Mouse (Mus musculus) spleen, adult 2 months (tissue): ENCODE measurements around the gene Zbtb16. TPM values are rescaled to one million over a fixed set of nuclear protein-coding genes. Genes with fewer than 3 reads are reported as not detected.

Source experiments
- DNase-seq, 2 experiments: peaks; one replicate each; pipeline versions ENCODE4 v3.0.0 to v3.0.0-alpha.2; 2012 to 2021; ENCODE audit warnings: low spot score in 2 of 2, low read depth in 1 of 2
- H3K27ac ChIP-seq: fragments of 200-500 bp; 2 replicates; pipeline ENCODE4 v1.5.1; 2012; ENCODE audit warnings: low read length, inconsistent platforms; ENCODE audit not compliant: insufficient read depth
- H3K27me3 ChIP-seq: fragments of 200-500 bp; 2 replicates; pipeline ENCODE4 v1.6.1; 2012; ENCODE audit warnings: mild to moderate bottlenecking, moderate library complexity, low read length, inconsistent platforms; ENCODE audit not compliant: control insufficient read depth, insufficient read depth
- H3K36me3 ChIP-seq: fragments of 200-500 bp; 2 replicates; pipeline ENCODE4 v1.6.1; 2012; ENCODE audit warnings: mild to moderate bottlenecking, low read length, inconsistent platforms; ENCODE audit not compliant: control insufficient read depth, insufficient read depth
- H3K4me1 ChIP-seq: fragments of 200-500 bp; 2 replicates; pipeline ENCODE4 v1.6.1; 2011; ENCODE audit warnings: inconsistent platforms; ENCODE audit not compliant: control insufficient read depth, insufficient read depth, insufficient read length
- H3K4me3 ChIP-seq: fragments of 200-500 bp; 2 replicates; pipeline ENCODE4 v1.5.1; 2011; ENCODE audit warnings: mild to moderate bottlenecking, inconsistent platforms; ENCODE audit not compliant: insufficient read depth, insufficient read length; ENCODE audit errors: extremely low read depth
- CTCF ChIP-seq: fragments of 200-500 bp; IDR thresholded peaks from 2 replicates; pipeline ENCODE4 v1.5.1; 2011; ENCODE audit warnings: mild to moderate bottlenecking, inconsistent platforms; ENCODE audit not compliant: insufficient read depth, insufficient read length, insufficient replicate concordance; ENCODE audit errors: extremely low read depth
- POLR2A ChIP-seq: fragments of 200-500 bp; IDR thresholded peaks from 2 replicates; pipeline ENCODE4 v1.6.1; 2011; ENCODE audit warnings: low read depth, low read length, inconsistent platforms
- WGBS: fragments of 180-500 bp; shearing (Covaris S2); methylation state at CpG from one replicate; pipeline ENCODE4 v1.1.7; 2018; 5-methylcytosine and 5-hydroxymethylcytosine counted together
- polyA plus RNA-seq: library from polyadenylated mRNA; depleted of rRNA; stranded (reverse); fragments of >200 nt; gene quantifications from 2 replicates; pipeline ENCODE4 v1.2.3, GENCODE M21; 2012

Zbtb16 gene
- polyA plus RNA-seq, 1 experiment: 2.5 TPM

DNA sequence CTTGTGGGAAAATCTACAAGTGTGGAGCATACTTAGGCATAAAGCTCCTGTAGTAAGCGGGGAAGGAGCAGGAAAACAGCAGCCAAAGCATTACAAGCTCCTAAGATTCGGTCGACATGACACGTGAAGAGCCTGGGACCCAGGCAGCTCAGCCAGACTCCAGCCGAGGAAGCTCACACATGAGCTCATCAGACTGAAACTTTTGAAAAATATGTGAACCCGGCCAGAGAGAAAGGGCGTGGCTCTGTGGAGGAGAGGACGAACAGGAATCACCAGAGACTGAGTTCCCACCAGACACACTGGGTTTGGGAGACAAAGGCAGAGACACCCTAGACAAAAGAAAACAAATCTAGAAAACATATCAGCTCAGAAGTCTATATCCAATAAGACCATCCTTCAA, 195.1 kb downstream of the Zbtb16 start:
- Histone ChIP-seq H3K27ac (no peak overlapping the region), H3K4me1 (no peaks in the 10 kb centered on the region), H3K27me3 (no peaks in the 10 kb centered on the region), H3K36me3 (no peaks in the 10 kb centered on the region), H3K4me3 (no peak overlapping the region)
- DNase-seq: no peak
- WGBS: 84% methylated on average over 8 of the region's 8 CpGs
- TF ChIP-seq CTCF (no peak), POLR2A (no peak)

- Histone ChIP-seq H3K27ac (no peak overlapping the region), H3K36me3 (no peaks in the 10 kb centered on the region), H3K4me3 (no peak overlapping the region), H3K27me3 (no peaks in the 10 kb centered on the region), H3K4me1 (no peaks in the 10 kb centered on the region)
- TF ChIP-seq CTCF: no peak
- no peak for TF ChIP-seq POLR2A
- WGBS: 68% methylated on average over 15 of the region's 15 CpGs
- no peak for DNase-seq
Measured at GRCm38 (mm10) chr9:48638176-48638803, 197.7 kb downstream of the Zbtb16 start.

DNA sequence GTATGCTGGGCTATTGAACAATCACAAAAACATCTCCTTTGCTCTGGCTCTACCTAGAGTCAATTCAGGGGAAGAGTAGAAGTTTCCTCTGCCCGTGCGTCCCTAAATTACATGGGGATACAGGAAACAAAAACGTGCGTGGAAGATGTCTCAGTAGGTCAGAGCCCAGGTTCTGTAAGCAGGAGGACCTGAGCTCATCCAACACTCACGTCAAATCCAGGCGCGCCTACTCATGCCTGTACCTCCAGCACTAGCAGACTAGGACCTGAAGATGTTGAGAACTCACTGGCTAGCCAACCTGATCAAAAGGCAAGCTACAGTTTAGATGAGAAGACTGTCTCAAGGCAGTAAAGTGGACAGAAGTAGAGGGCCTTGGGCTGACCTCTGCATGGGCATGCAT, 198.9 kb downstream of the Zbtb16 start:
- H3K4me3 ChIP-seq: no peak overlapping the region
- WGBS: 85% methylated on average over 7 of the region's 7 CpGs
- no peaks in the 10 kb centered on the region for H3K27me3 ChIP-seq
- no peaks in the 10 kb centered on the region for H3K36me3 ChIP-seq
- H3K27ac ChIP-seq: no peak overlapping the region
- no peaks in the 10 kb centered on the region for H3K4me1 ChIP-seq
- TF ChIP-seq CTCF (no peak), POLR2A (no peak)
- no peak for DNase-seq

- Histone ChIP-seq H3K4me1 (no peaks in the 10 kb centered on the region), H3K4me3 (no peak overlapping the region), H3K36me3 (no peaks in the 10 kb centered on the region), H3K27me3 (no peaks in the 10 kb centered on the region), H3K27ac (no peak overlapping the region)
- WGBS: 39% methylated on average over 18 of the region's 18 CpGs
- no peak for TF ChIP-seq CTCF
- TF ChIP-seq POLR2A: no peak
- DNase-seq: no peak
Measured at GRCm38 (mm10) chr9:48635576-48636350, 200.3 kb downstream of the Zbtb16 start.

- no peak for DNase-seq
- TF ChIP-seq CTCF (no peak), POLR2A (no peak)
- no peak overlapping the region for H3K4me3 ChIP-seq
- H3K36me3 ChIP-seq: no peaks in the 10 kb centered on the region
- no peak overlapping the region for H3K27ac ChIP-seq
- WGBS: 64% methylated on average over 6 of the region's 6 CpGs
- H3K27me3 ChIP-seq: no peaks in the 10 kb centered on the region
- H3K4me1 ChIP-seq: no peaks in the 10 kb centered on the region
Measured at GRCm38 (mm10) chr9:48633147-48633546, 202.9 kb downstream of the Zbtb16 start.

GRCm38 (mm10) chr9:48619268-48619667, 216.8 kb downstream of the Zbtb16 start:
- no peak for DNase-seq
- Histone ChIP-seq H3K27me3 (no peaks in the 10 kb centered on the region), H3K27ac (no peak overlapping the region), H3K36me3 (no peaks in the 10 kb centered on the region), H3K4me3 (no peak overlapping the region), H3K4me1 (no peaks in the 10 kb centered on the region)
- WGBS: 65% methylated on average over 1 of the region's 1 CpGs
- TF ChIP-seq CTCF: no peak
- no peak for TF ChIP-seq POLR2A

- 31% methylated on average over 6 of the region's 6 CpGs for WGBS
- H3K27ac ChIP-seq: peak overlapping the region; percentile 41; the same call in 1 of the 2 replicates
- H3K4me1 ChIP-seq: no peaks in the 10 kb centered on the region
- TF ChIP-seq POLR2A (no peak), CTCF (peak; percentile 59; the same call in 1 of the 2 replicates)
- H3K36me3 ChIP-seq: no peaks in the 10 kb centered on the region
- H3K27me3 ChIP-seq: no peaks in the 10 kb centered on the region
- H3K4me3 ChIP-seq: no peak overlapping the region
- peak; percentile 17 to 36 for DNase-seq
Measured at GRCm38 (mm10) chr9:48618589-48618988, 217.4 kb downstream of the Zbtb16 start.
